Mouse (Mus musculus) brain, adult 2 months (tissue): ENCODE data around the gene Ankrd33b.

Source experiments
- DNase-seq: peaks from one replicate; pipeline ENCODE4 v3.0.0; 2011; ENCODE audit warnings: low read depth, low spot score

Ankrd33b gene

DNA sequence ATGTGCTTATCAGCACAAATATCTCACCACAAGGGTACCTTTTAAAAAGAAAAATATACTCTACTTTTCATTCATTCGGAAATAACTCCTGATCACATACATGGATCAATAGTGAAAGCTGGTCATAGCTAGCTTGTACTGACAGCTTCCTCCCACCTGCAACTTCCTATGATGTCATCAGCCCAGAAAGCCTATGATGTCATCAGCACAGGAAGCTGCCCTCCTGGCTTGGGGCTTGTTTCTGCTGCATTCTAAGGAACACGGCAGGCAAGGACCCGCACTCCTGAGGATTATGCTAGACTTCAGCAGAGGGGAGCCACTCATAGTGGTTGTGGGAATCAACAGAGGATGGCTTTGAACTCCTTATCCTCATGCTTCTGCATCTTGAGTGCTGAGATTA, 63.2 kb downstream of the Ankrd33b start:
- no peak for DNase-seq

- no peak for DNase-seq
Observed at GRCm38 (mm10) chr15:31302293-31302990, 65.1 kb downstream of the Ankrd33b start.

GRCm38 (mm10) chr15:31299258-31299917, 68.1 kb downstream of the Ankrd33b start:
- DNase-seq: peak; percentile 50

DNA sequence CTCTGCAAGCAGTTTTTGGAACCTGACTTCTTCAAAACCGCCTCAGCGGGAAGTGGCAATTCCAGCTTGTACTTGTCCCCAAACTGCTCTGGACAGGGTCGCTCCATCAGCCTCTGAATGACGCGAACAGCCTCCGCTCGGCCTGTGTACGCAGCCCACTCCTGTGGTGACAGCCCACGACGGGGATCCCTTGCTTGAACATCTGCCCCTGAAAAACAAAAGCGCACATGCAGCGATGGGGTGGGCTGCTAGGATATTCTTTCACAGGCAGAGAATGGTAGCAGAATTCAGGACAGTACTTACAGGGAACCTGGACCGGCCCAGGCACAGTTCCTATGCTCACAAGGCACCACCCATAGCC, 69.8 kb downstream of the Ankrd33b start:
- DNase-seq: no peak

- DNase-seq: no peak
Observed at GRCm38 (mm10) chr15:31296882-31297776, 70.4 kb downstream of the Ankrd33b start.

DNA sequence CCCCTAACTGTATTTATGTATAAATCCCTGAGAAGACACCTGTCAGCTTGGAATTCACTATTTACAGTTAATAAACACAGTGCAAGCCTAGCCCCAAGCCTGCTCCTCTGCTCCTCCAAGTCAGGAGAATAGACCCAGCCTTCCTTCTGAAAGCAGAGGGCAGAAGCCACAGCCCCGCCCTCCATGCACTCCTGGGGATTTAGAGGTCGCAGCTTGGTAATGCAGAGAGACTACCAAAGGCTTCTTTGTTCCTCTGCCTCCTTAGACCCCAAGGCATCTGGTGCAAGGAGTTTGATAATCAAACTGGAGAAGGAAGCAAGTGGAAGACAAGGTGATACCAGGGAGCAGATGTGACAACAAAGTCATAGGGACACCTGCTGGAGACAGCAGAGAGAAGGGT, 73.2 kb downstream of the Ankrd33b start:
- no peak for DNase-seq

DNA sequence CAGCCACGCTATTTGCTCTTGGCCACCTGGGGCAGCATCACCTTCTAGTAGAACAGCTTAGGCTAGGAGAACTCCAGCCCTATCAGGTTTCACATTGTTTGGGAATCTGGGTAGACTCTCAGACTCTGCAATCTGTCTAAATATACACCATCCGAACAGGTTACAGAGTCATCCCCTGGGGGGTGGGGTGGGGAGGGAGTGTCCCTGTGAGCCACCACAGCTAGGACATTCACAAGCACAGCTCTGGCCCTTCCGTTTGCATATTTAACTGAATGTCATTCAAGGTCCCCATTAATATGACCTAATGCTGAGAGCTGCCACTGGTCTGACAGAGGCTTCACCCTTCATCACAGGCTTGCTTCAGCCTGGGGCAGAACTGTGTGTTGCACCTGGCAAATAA, 74.9 kb downstream of the Ankrd33b start:
- DNase-seq: no peak

- no peak for DNase-seq
Observed at GRCm38 (mm10) chr15:31285695-31286094, 81.8 kb downstream of the Ankrd33b start.

- DNase-seq: peak; percentile 64
Observed at GRCm38 (mm10) chr15:31284922-31285631, 82.4 kb downstream of the Ankrd33b start.

DNA sequence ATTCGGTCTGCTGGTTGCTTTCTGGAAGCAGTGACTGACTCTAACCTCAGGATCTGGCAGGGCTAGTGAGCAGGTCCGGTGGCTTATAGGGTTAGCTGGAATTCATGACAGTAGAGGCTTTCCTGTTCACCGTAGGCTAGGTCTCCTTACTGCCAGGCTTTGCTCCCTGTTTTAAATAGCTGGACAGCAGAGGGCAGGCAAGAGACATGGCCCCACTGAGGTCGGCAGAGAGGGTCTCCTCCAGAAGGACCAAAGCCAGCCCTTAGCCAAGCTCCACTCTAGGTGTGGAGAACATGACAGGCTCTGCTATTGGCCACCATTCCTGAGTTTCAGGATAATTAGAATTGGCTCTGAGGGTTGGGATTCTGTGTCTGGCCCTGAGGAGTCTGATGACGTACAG, 83.4 kb downstream of the Ankrd33b start:
- DNase-seq: no peak

DNA sequence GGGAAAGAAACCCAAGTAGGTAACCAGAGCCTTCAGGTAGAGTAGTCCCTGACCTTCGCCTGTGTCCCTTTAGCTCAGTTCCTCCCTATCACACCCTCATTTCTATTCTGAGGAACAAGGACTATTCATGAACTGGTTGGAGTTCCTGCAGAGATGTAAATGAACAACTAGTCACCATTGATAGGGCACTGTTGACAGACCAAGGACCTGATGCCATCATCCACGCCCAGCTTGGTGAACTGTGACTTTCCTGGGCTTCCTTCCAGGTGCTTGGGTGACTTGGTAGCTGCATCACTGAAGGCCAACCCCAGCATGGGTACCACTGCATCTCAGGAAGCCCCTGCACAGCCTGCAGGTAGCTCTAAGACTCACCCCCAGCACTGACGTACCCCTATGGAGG, 85.2 kb downstream of the Ankrd33b start:
- DNase-seq: no peak

GRCm38 (mm10) chr15:31281830-31282229, 85.7 kb downstream of the Ankrd33b start:
- peak; percentile 43 for DNase-seq

GRCm38 (mm10) chr15:31280683-31281082, 86.8 kb downstream of the Ankrd33b start:
- DNase-seq: no peak

- DNase-seq: no peak
Observed at GRCm38 (mm10) chr15:31280059-31280458, 87.5 kb downstream of the Ankrd33b start.

DNA sequence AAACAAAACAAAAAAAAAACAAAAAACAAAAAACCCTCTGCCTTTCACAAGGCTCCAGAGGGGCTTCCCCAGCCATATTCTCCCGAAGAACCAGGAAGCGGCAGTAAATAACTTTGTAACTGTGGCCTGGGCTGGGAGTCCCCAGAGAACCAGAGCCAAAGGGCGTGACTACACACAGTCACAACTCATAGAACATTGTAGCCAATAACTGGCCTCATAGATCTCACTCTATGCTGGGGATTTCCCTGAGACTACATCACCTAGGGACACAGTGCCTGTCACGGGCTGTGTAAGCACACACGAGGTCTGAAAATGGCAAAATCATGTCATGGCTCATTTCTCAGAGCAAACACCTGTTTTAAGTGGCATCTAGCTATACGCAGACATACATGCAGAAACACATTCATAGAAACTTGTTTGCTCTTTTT, 87.9 kb downstream of the Ankrd33b start:
- DNase-seq: no peak

GRCm38 (mm10) chr15:31279120-31279519, 88.4 kb downstream of the Ankrd33b start:
- no peak for DNase-seq

- DNase-seq: no peak
Observed at GRCm38 (mm10) chr15:31278090-31278489, 89.4 kb downstream of the Ankrd33b start.

DNA sequence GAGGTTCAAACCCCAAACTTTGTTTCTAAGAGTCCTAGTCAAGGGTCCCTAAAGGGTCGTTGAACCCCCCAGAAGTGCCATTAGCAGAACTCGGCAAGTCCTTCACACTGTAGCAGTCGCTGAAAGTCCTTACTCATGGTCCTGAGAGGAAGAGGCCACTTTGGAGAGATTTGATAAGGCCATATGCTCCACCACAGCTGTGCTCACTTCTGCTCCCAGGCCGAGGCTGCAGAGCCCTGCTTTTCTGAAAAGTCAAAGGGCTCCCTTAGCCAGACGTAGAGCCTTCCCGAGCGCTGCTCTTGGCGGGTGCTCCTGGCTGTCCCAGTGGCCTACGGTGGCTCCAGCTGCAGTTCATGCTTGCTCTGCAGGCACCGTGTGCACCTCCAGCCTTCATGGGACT, 94.0 kb downstream of the Ankrd33b start:
- no peak for DNase-seq

GRCm38 (mm10) chr15:31272695-31273094, 94.8 kb downstream of the Ankrd33b start:
- DNase-seq: peak; percentile 38

- no peak for DNase-seq
Observed at GRCm38 (mm10) chr15:31269558-31269957, 98.0 kb downstream of the Ankrd33b start.

- no peak for DNase-seq
Observed at GRCm38 (mm10) chr15:31268148-31268547, 99.4 kb downstream of the Ankrd33b start.

DNA sequence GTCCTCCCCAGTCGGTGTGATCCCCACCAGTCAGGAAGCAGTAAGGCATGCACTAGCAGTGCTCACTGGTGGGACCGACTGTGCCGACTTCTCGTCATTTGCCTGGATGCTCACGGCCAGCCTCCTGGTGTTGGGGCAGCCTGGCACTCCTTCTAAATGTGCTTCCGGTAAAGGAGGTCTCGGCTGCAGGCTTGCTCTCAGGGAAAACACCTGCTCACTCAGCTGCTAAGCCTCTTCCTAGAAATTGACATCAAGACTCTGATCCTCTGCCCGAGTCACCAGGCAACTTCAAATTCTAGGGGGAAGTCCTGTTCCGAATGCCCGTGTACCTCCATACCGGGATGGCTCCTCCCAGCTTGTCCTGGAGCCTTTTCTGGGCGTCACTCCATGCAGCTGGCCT, 101.7 kb downstream of the Ankrd33b start:
- no peak for DNase-seq
